Mouse (Mus musculus): ENCODE data around the gene Dcp1a. TPM values are rescaled to one million over a fixed set of nuclear protein-coding genes. Genes with fewer than 3 reads are reported as not detected.

Gene Dcp1a
- polyA plus RNA-seq, 1 experiment from 2014 or later, result 3.3 TPM

GRCm38 (mm10) chr14:30473605-30474004 lies 5.7 kb upstream of the Dcp1a start:
- no peaks in the 10 kb centered on the region for H3K4me1 ChIP-seq (ENCODE audit: insufficient read depth)
- TF ChIP-seq CTCF (IDR thresholded peaks at IDR 0.05; ENCODE audit: low read depth) (no peak), EP300 (IDR thresholded peaks at IDR 0.05; ENCODE audit: low read depth) (no peak)
- no peaks in the 10 kb centered on the region for H3K9me3 ChIP-seq (ENCODE audit: low read length)
- H3K4me2 ChIP-seq (ENCODE audit: low read depth, low read length), result no peak overlapping the region
- H3K36me3 ChIP-seq (replicated peaks; ENCODE audit: insufficient read depth, low read length), result no peaks in the 10 kb centered on the region
- H3K9ac ChIP-seq (replicated peaks), result no peak overlapping the region
- no peak overlapping the region for H3K4me3 ChIP-seq (ENCODE audit: low read depth, low read length)
- H3K27me3 ChIP-seq (ENCODE audit: insufficient read depth, low read length), result no peaks in the 10 kb centered on the region
- 60% methylated on average over 5 of the region's 5 CpGs for WGBS (ENCODE audit: insufficient replicate concordance)
- no peak for ATAC-seq
- no peak for DNase-seq
- H3K27ac ChIP-seq (ENCODE audit: low read depth), result no peak overlapping the region

DNA sequence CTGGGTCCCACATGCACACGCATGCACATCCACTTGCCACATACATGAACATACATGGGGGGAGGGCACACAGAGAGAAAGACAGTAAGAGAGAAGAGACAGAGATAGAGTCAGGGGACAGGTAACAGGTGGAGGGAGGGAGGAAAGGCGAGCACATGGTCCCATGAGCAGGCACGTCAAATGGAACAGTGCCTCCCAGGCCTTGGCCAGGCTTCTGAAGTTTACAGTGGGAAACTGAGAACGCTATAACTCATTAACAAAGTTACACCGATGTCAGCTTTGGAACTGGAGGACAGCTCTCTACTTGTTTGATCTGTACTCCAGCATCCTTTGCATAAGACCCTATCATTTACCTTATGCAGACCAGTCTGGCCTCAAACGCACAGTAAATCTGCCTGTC lies 4.9 kb upstream of the Dcp1a start:
- no peak overlapping the region for H3K9ac ChIP-seq (replicated peaks)
- no peaks in the 10 kb centered on the region for H3K9me3 ChIP-seq (ENCODE audit: low read length)
- ATAC-seq (no peak), DNase-seq (no peak)
- no peak overlapping the region for H3K4me2 ChIP-seq (ENCODE audit: low read depth, low read length)
- no peaks in the 10 kb centered on the region for H3K27me3 ChIP-seq (ENCODE audit: insufficient read depth, low read length)
- no peaks in the 10 kb centered on the region for H3K36me3 ChIP-seq (replicated peaks; ENCODE audit: insufficient read depth, low read length)
- WGBS (ENCODE audit: insufficient replicate concordance), result 70% methylated on average over 6 of the region's 6 CpGs
- no peak overlapping the region for H3K4me3 ChIP-seq (ENCODE audit: low read depth, low read length)
- no peak overlapping the region for H3K27ac ChIP-seq (ENCODE audit: low read depth)
- TF ChIP-seq CTCF (IDR thresholded peaks at IDR 0.05; ENCODE audit: low read depth) (no peak), EP300 (IDR thresholded peaks at IDR 0.05; ENCODE audit: low read depth) (no peak)
- H3K4me1 ChIP-seq (ENCODE audit: insufficient read depth), result no peaks in the 10 kb centered on the region

GRCm38 (mm10) chr14:30491342-30491741 lies 12.0 kb downstream of the Dcp1a start, which contains the start of gene Cacna1d:
Cacna1d (minus strand) TSS chr14:30491455.
- H3K4me3 ChIP-seq (ENCODE audit: low read depth, low read length), result no peak within 1 kb of the TSS
- no peak within 1 kb of the TSS for H3K27ac ChIP-seq (ENCODE audit: low read depth)
- H3K36me3 ChIP-seq (replicated peaks; ENCODE audit: insufficient read depth, low read length), result peaks cover 49% of the 10 kb centered on the region
- H3K27me3 ChIP-seq (ENCODE audit: insufficient read depth, low read length), result no peaks in the 10 kb centered on the region
- no peak for DNase-seq
- no peak for ATAC-seq
- H3K9me3 ChIP-seq (ENCODE audit: low read length), result no peaks in the 10 kb centered on the region
- 80% methylated on average over 9 of the region's 9 CpGs for WGBS (ENCODE audit: insufficient replicate concordance)
- no peak within 1 kb of the TSS for H3K9ac ChIP-seq (replicated peaks)
- H3K4me2 ChIP-seq (ENCODE audit: low read depth, low read length), result no peak within 1 kb of the TSS
- no peak for TF ChIP-seq CTCF (IDR thresholded peaks at IDR 0.05; ENCODE audit: low read depth)
- no peak for TF ChIP-seq EP300 (IDR thresholded peaks at IDR 0.05; ENCODE audit: low read depth)
- H3K4me1 ChIP-seq (ENCODE audit: insufficient read depth), result no peaks in the 10 kb centered on the region

- ATAC-seq, result no peak
- TF ChIP-seq CTCF (IDR thresholded peaks at IDR 0.05; ENCODE audit: low read depth), result no peak
- no peak for TF ChIP-seq EP300 (IDR thresholded peaks at IDR 0.05; ENCODE audit: low read depth)
- WGBS (ENCODE audit: insufficient replicate concordance), result 73% methylated on average over 1 of the region's 1 CpGs
- no peaks in the 10 kb centered on the region for H3K9me3 ChIP-seq (ENCODE audit: low read length)
- H3K4me2 ChIP-seq (ENCODE audit: low read depth, low read length), result no peak overlapping the region
- no peak for DNase-seq
- no peak overlapping the region for H3K9ac ChIP-seq (replicated peaks)
- no peak overlapping the region for H3K27ac ChIP-seq (ENCODE audit: low read depth)
- H3K4me1 ChIP-seq (ENCODE audit: insufficient read depth), result no peaks in the 10 kb centered on the region
- H3K27me3 ChIP-seq (ENCODE audit: insufficient read depth, low read length), result no peaks in the 10 kb centered on the region
- H3K36me3 ChIP-seq (replicated peaks; ENCODE audit: insufficient read depth, low read length), result peaks cover 35% of the 10 kb centered on the region
- no peak overlapping the region for H3K4me3 ChIP-seq (ENCODE audit: low read depth, low read length)
These were observed 13.9 kb downstream of the Dcp1a start for GRCm38 (mm10) chr14:30493276-30493675.

DNA sequence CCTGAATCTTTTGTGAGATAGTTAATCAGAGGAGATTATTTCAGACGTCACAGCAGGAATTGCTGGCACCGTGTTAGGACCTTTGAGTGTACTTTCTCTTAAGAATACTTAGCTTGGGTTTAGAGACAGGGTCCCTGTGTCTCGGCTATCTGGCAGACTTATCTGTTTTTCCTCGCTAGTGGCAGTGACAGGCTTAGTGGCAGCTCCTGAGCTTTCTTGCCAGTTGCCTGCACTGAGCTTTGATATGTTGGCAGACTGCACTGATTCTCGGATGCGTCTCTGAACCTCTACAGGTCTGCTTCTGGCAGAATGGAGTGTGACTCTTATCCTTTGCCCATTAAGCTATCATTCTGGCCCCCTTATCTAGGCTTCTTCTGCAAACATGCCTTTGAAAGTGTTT lies 15.7 kb downstream of the Dcp1a start:
- TF ChIP-seq EP300 (IDR thresholded peaks at IDR 0.05; ENCODE audit: low read depth), result no peak
- no peak for TF ChIP-seq CTCF (IDR thresholded peaks at IDR 0.05; ENCODE audit: low read depth)
- Histone ChIP-seq H3K4me3 (ENCODE audit: low read depth, low read length) (no peak overlapping the region), H3K27me3 (ENCODE audit: insufficient read depth, low read length) (no peaks in the 10 kb centered on the region), H3K9ac (replicated peaks) (no peak overlapping the region), H3K9me3 (ENCODE audit: low read length) (no peaks in the 10 kb centered on the region), H3K27ac (ENCODE audit: low read depth) (no peak overlapping the region), H3K4me1 (ENCODE audit: insufficient read depth) (no peaks in the 10 kb centered on the region), H3K4me2 (ENCODE audit: low read depth, low read length) (no peak overlapping the region), H3K36me3 (replicated peaks; ENCODE audit: insufficient read depth, low read length) (peaks cover 27% of the 10 kb centered on the region)
- ATAC-seq (no peak), DNase-seq (no peak)
- 66% methylated on average over 6 of the region's 6 CpGs for WGBS (ENCODE audit: insufficient replicate concordance)

DNA sequence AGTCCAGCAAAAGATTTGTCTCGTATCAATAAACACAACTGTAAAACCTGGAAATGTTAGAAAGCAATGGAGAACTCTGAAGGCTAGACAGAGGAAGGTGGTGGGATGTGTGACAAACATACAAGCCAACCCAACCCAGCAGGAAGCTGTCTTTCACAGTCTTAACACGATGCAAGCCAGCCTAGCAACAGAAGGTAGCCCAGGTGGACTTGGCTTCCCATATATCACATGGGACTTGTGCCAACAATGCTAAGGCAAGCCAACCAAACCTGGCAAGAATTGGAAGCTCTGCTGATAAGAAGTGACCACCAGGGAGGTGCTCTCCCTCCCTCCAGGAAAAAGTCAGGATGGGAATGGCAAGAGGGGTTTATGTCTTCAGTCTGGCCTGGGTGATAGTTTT lies 18.9 kb downstream of the Dcp1a start:
- DNase-seq, result no peak
- Histone ChIP-seq H3K4me1 (ENCODE audit: insufficient read depth) (no peaks in the 10 kb centered on the region), H3K4me2 (ENCODE audit: low read depth, low read length) (no peak overlapping the region), H3K27ac (ENCODE audit: low read depth) (no peak overlapping the region), H3K4me3 (ENCODE audit: low read depth, low read length) (no peak overlapping the region), H3K27me3 (ENCODE audit: insufficient read depth, low read length) (no peaks in the 10 kb centered on the region), H3K36me3 (replicated peaks; ENCODE audit: insufficient read depth, low read length) (peaks cover 13% of the 10 kb centered on the region), H3K9ac (replicated peaks) (no peak overlapping the region), H3K9me3 (ENCODE audit: low read length) (no peaks in the 10 kb centered on the region)
- TF ChIP-seq EP300 (IDR thresholded peaks at IDR 0.05; ENCODE audit: low read depth), result no peak
- TF ChIP-seq CTCF (IDR thresholded peaks at IDR 0.05; ENCODE audit: low read depth), result no peak
- 86% methylated on average over 2 of the region's 2 CpGs for WGBS (ENCODE audit: insufficient replicate concordance)
- ATAC-seq, result no peak

DNA sequence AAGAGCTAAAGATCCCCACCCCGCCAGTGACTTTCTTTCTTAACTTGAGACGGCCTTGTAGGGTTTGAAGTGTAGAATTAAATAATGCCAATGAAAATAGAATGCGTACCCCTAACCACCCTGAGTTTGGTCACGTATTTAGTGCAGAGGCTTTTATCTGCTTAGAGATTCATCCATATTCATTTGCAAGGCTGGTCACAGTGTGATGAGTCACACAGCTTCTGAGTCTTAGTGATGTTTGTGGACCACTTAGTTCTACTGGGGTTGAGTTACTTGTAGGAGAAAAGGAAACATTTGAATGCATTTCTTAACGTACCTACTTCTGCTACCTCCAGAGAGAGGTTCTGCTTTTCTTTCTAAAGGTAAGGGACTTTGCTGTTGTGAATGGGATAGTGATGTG lies 25.7 kb downstream of the Dcp1a start:
- H3K9ac ChIP-seq (replicated peaks), result no peak overlapping the region
- no peak overlapping the region for H3K4me2 ChIP-seq (ENCODE audit: low read depth, low read length)
- H3K27ac ChIP-seq (ENCODE audit: low read depth), result no peak overlapping the region
- no peaks in the 10 kb centered on the region for H3K9me3 ChIP-seq (ENCODE audit: low read length)
- TF ChIP-seq EP300 (IDR thresholded peaks at IDR 0.05; ENCODE audit: low read depth), result no peak
- TF ChIP-seq CTCF (IDR thresholded peaks at IDR 0.05; ENCODE audit: low read depth), result no peak
- H3K4me1 ChIP-seq (ENCODE audit: insufficient read depth), result no peaks in the 10 kb centered on the region
- DNase-seq (no peak), ATAC-seq (no peak)
- H3K36me3 ChIP-seq (replicated peaks; ENCODE audit: insufficient read depth, low read length), result peaks cover 37% of the 10 kb centered on the region
- H3K4me3 ChIP-seq (ENCODE audit: low read depth, low read length), result no peak overlapping the region
- WGBS (ENCODE audit: insufficient replicate concordance), result 85% methylated on average over 5 of the region's 5 CpGs
- H3K27me3 ChIP-seq (ENCODE audit: insufficient read depth, low read length), result no peaks in the 10 kb centered on the region

Measured in liver, postnatal 0 days (tissue).